Mouse (Mus musculus) limb, embryonic 11.5 days (tissue): Measurements from ENCODE around the gene Atox1. TPM values are rescaled to one million over a fixed set of nuclear protein-coding genes. Genes with fewer than 3 reads are reported as not detected.
A peak's percentile ranks its signal among the peaks of the same experiment; 100 is the strongest.

Source experiments
- ATAC-seq: fragments of 200-750 bp; cut with Nextera tagmentation; 2 replicates; pipeline ENCODE4 v1.8.0; 2017; ENCODE audit warnings: low read depth; ENCODE audit not compliant: insufficient number of reproducible peaks, low FRiP score, low TSS enrichment
- DNase-seq: peaks from one replicate; pipeline ENCODE4 v3.0.0-alpha.2; 2015; ENCODE audit warnings: low spot score
- H3K27ac ChIP-seq: fragments of 300-500 bp; sonication (generic); replicated peaks from 2 replicates; pipeline ENCODE4 v1.5.1; 2014; ENCODE audit warnings: low read depth, mild to moderate bottlenecking, low read length
- H3K27me3 ChIP-seq: fragments of 300-500 bp; sonication (generic); 2 replicates; pipeline ENCODE4 v1.6.1; 2014; ENCODE audit warnings: mild to moderate bottlenecking, low read length, mixed read lengths; ENCODE audit not compliant: control insufficient read depth, insufficient read depth
- H3K36me3 ChIP-seq: fragments of 300-500 bp; sonication (generic); 2 replicates; pipeline ENCODE4 v1.6.1; 2014; ENCODE audit warnings: mild to moderate bottlenecking, low read length, moderate library complexity, mixed read lengths; ENCODE audit not compliant: control insufficient read depth, insufficient read depth
- H3K4me1 ChIP-seq: fragments of 300-500 bp; sonication (generic); 2 replicates; pipeline ENCODE4 v1.6.1; 2014; ENCODE audit warnings: low read length, mixed read lengths; ENCODE audit not compliant: control insufficient read depth, insufficient read depth
- H3K4me2 ChIP-seq: fragments of 300-500 bp; sonication (generic); 2 replicates; pipeline ENCODE4 v1.6.1; 2014; ENCODE audit warnings: low read depth, mild to moderate bottlenecking, moderate library complexity; ENCODE audit not compliant: severe bottlenecking
- H3K4me3 ChIP-seq: fragments of 300-500 bp; sonication (generic); 2 replicates; pipeline ENCODE4 v1.5.1; 2014; ENCODE audit warnings: low read depth, low read length
- H3K9ac ChIP-seq: fragments of 300-500 bp; sonication (generic); 2 replicates; pipeline ENCODE4 v1.6.1; 2014; ENCODE audit warnings: mild to moderate bottlenecking, low read length
- H3K9me3 ChIP-seq: fragments of 300-500 bp; sonication (generic); 2 replicates; pipeline ENCODE4 v1.6.1; 2016; ENCODE audit warnings: low read length; ENCODE audit not compliant: control insufficient read depth
- WGBS: fragments of 180-500 bp; shearing (Covaris S2); extraction: QIAGEN DNeasy Blood & Tissue Kit; methylation state at CpG from one replicate; pipeline ENCODE4 v1.1.7; 2014; 5-methylcytosine and 5-hydroxymethylcytosine counted together
- polyA plus RNA-seq: library from polyadenylated mRNA; unstranded; fragments of >200 nt; fragmentation: Nextera tagmentation; extraction: Ambion mirVana; gene quantifications from 2 replicates; pipeline ENCODE4 v1.2.1, GENCODE M21; 2014

The Atox1 gene
- polyA plus RNA-seq, 1 experiment from 2014 or later, result 234 TPM

DNA sequence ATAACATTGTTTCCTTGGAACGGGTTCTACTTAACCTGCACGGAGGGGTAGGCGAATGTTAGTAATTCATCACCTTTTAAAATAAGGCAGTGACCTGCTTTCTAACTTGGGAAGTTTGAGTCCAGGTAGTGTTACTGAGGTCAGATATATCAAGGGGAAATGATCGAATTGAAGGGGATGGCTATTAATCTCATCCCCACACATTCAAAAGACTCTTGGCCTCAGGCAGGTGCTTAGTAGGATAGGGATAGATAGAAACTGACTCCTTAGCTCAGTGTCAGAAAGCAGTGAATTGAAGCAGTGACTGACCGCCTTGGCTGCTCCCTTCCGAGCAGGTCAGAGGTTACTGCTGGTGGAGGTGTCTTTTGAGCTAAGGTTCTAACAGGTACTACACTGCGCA, 10.4 kb upstream of the Atox1 start:
- peaks cover 5% of the 10 kb centered on the region; the same call in 1 of the 2 replicates for H3K4me1 ChIP-seq
- no peak for DNase-seq
- 95% methylated on average over 7 of the region's 7 CpGs for WGBS
- peak overlapping the region; percentile 81; the same call in 1 of the 2 replicates for H3K4me2 ChIP-seq
- H3K9me3 ChIP-seq, result no peaks in the 10 kb centered on the region
- H3K27ac ChIP-seq, result no peak overlapping the region
- H3K4me3 ChIP-seq, result no peak overlapping the region; the same call in 1 of the 2 replicates
- no peak for ATAC-seq
- H3K36me3 ChIP-seq, result peaks cover 4% of the 10 kb centered on the region; the same call in 1 of the 2 replicates
- H3K27me3 ChIP-seq, result no peaks in the 10 kb centered on the region
- no peak overlapping the region for H3K9ac ChIP-seq

GRCm38 (mm10) chr11:55470761-55471160, 9.7 kb upstream of the Atox1 start:
- Histone ChIP-seq H3K36me3 (peaks cover 4% of the 10 kb centered on the region; the same call in 1 of the 2 replicates), H3K4me2 (peak overlapping the region; percentile 81), H3K9ac (peak overlapping the region; percentile 98), H3K27me3 (no peaks in the 10 kb centered on the region), H3K27ac (no peak overlapping the region), H3K4me1 (peaks cover 5% of the 10 kb centered on the region; the same call in 1 of the 2 replicates), H3K9me3 (no peaks in the 10 kb centered on the region), H3K4me3 (peak overlapping the region; percentile 96)
- no peak for ATAC-seq
- no peak for DNase-seq
- 66% methylated on average over 8 of the region's 8 CpGs for WGBS

- 1% methylated on average over 46 of the region's 46 CpGs for WGBS
- H3K9me3 ChIP-seq, result no peaks in the 10 kb centered on the region
- DNase-seq (peak; percentile 59), ATAC-seq (no peak; the same call in 1 of the 2 replicates)
- no peaks in the 10 kb centered on the region for H3K27me3 ChIP-seq
- peaks cover 5% of the 10 kb centered on the region; the same call in 1 of the 2 replicates for H3K4me1 ChIP-seq
- peak overlapping the region; percentile 96 for H3K4me3 ChIP-seq
- peak overlapping the region; percentile 81 for H3K4me2 ChIP-seq
- H3K9ac ChIP-seq, result peak overlapping the region; percentile 98
- peaks cover 4% of the 10 kb centered on the region; the same call in 1 of the 2 replicates for H3K36me3 ChIP-seq
- peak overlapping the region; percentile 76; the same call in 1 of the 2 replicates for H3K27ac ChIP-seq
Observed at GRCm38 (mm10) chr11:55469923-55470691, 9.1 kb upstream of the Atox1 start.

- Histone ChIP-seq H3K4me2 (peak within 1 kb of the TSS; percentile 81), H3K9ac (peak within 1 kb of the TSS; percentile 98), H3K27ac (peak within 1 kb of the TSS; percentile 76; the same call in 1 of the 2 replicates), H3K4me1 (peaks cover 5% of the 10 kb centered on the region; the same call in 1 of the 2 replicates), H3K4me3 (peak within 1 kb of the TSS; percentile 96), H3K9me3 (no peaks in the 10 kb centered on the region), H3K36me3 (peaks cover 4% of the 10 kb centered on the region; the same call in 1 of the 2 replicates), H3K27me3 (no peaks in the 10 kb centered on the region)
- peak; percentile 98 for DNase-seq
- WGBS, result under 1% methylated on average over 55 of the region's 57 CpGs
- peak; percentile 98 for ATAC-seq
Observed at GRCm38 (mm10) chr11:55469048-55469843, 8.2 kb upstream of the Atox1 start, which contains the start of gene G3bp1. Gene G3bp1 (plus strand): TSS chr11:55469685.

- H3K4me1 ChIP-seq, result peaks cover 5% of the 10 kb centered on the region; the same call in 1 of the 2 replicates
- H3K4me2 ChIP-seq, result peak overlapping the region; percentile 51
- peak overlapping the region; percentile 5; the same call in 1 of the 2 replicates for H3K27ac ChIP-seq
- no peaks in the 10 kb centered on the region for H3K27me3 ChIP-seq
- H3K4me3 ChIP-seq, result peak overlapping the region; percentile 36
- H3K9me3 ChIP-seq, result no peaks in the 10 kb centered on the region
- no peak for ATAC-seq
- peaks cover 1% of the 10 kb centered on the region; the same call in 1 of the 2 replicates for H3K36me3 ChIP-seq
- peak overlapping the region; percentile 63 for H3K9ac ChIP-seq
- no peak for DNase-seq
- 6% methylated on average over 17 of the region's 17 CpGs for WGBS
Observed at GRCm38 (mm10) chr11:55468611-55469047, 7.6 kb upstream of the Atox1 start.

GRCm38 (mm10) chr11:55468012-55468411, 7.0 kb upstream of the Atox1 start:
- Histone ChIP-seq H3K9me3 (no peaks in the 10 kb centered on the region), H3K4me2 (peak overlapping the region; percentile 51; the same call in 1 of the 2 replicates), H3K27me3 (no peaks in the 10 kb centered on the region), H3K4me3 (no peak overlapping the region), H3K4me1 (peaks cover 5% of the 10 kb centered on the region; the same call in 1 of the 2 replicates), H3K36me3 (no peaks in the 10 kb centered on the region), H3K27ac (no peak overlapping the region; the same call in 1 of the 2 replicates), H3K9ac (peak overlapping the region; percentile 63; the same call in 1 of the 2 replicates)
- no peak for DNase-seq
- ATAC-seq, result no peak
- 78% methylated on average over 10 of the region's 10 CpGs for WGBS

GRCm38 (mm10) chr11:55465177-55465576, 4.1 kb upstream of the Atox1 start:
- H3K4me1 ChIP-seq, result peaks cover 3% of the 10 kb centered on the region; the same call in 1 of the 2 replicates
- H3K27ac ChIP-seq, result no peak overlapping the region
- no peak overlapping the region for H3K9ac ChIP-seq
- no peaks in the 10 kb centered on the region for H3K9me3 ChIP-seq
- DNase-seq (no peak), ATAC-seq (no peak)
- H3K4me2 ChIP-seq, result no peak overlapping the region
- 89% methylated on average over 3 of the region's 3 CpGs for WGBS
- H3K36me3 ChIP-seq, result no peaks in the 10 kb centered on the region
- no peaks in the 10 kb centered on the region for H3K27me3 ChIP-seq
- H3K4me3 ChIP-seq, result no peak overlapping the region

DNA sequence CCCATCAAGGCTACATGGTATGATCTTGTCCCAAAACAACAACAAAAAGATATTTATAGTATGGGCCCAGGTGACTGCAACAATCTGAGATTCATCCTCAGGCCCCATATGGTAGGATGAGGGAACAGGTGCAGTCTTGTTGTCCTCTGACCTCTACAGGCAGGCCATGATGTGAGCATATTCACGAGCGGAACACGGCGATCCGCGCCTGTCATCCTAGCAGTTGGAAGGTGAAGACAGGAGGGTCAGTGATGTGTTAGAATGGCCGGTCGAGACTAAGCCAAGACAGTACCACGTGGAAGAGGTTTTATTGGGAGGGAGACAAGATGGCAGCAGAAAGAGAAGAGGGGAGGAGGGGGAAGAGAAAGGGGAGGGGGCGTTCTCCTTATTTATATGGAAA, 3.7 kb upstream of the Atox1 start:
- Histone ChIP-seq H3K4me2 (no peak overlapping the region), H3K27ac (no peak overlapping the region), H3K4me1 (peaks cover 3% of the 10 kb centered on the region; the same call in 1 of the 2 replicates), H3K9me3 (no peaks in the 10 kb centered on the region), H3K9ac (no peak overlapping the region), H3K4me3 (no peak overlapping the region), H3K27me3 (no peaks in the 10 kb centered on the region), H3K36me3 (no peaks in the 10 kb centered on the region)
- no peak for DNase-seq
- no peak for ATAC-seq
- 87% methylated on average over 10 of the region's 10 CpGs for WGBS
